Mouse (Mus musculus) left cerebral cortex, adult 6 months (tissue): ENCODE results near the gene Arrdc2. TPM values are rescaled to one million over a fixed set of nuclear protein-coding genes. Genes with fewer than 3 reads are reported as not detected.

Experiments used
- long read RNA-seq, 2 experiments: library from polyadenylated mRNA; unstranded; transcript quantifications; one replicate each; pipeline ENCODE4 v2.0.0; 2019 to 2020
- polyA plus RNA-seq: library from polyadenylated mRNA; unstranded; fragments of <200 nt; fragmentation: Nextera tagmentation; gene quantifications from 2 replicates; pipeline ENCODE4 v1.2.3, GENCODE M21; 2021

Arrdc2 gene
- polyA plus RNA-seq, result 9.4 and 9.7 TPM in 2 replicates
- long read RNA-seq, experiment 1, transcript Arrdc2-201 (8 exons, 2,355 nt), result major isoform, 51 of 90 reads
- long read RNA-seq, experiment 1, partial matches to known transcripts, result 16 of 90 reads
- long read RNA-seq, experiment 1, other reads (novel, unspliced or antisense), result 22 of 90 reads
- long read RNA-seq, experiment 2, transcript Arrdc2-201 (8 exons, 2,355 nt), result major isoform, 7 of 11 reads
- long read RNA-seq, experiment 2, partial matches to known transcripts, result 2 of 11 reads
- long read RNA-seq, experiment 2, other reads (novel, unspliced or antisense), result 2 of 11 reads

GRCm38 (mm10) chr8:70839408-70840351 is at the start of gene Arrdc2:
Arrdc2 (minus strand) TSS chr8:70839720.

GRCm38 (mm10) chr8:70873364-70873985 is 34.0 kb upstream of the Arrdc2 start, which contains the start of gene Ccdc124:
Ccdc124 (minus strand) TSS chr8:70873935.

DNA sequence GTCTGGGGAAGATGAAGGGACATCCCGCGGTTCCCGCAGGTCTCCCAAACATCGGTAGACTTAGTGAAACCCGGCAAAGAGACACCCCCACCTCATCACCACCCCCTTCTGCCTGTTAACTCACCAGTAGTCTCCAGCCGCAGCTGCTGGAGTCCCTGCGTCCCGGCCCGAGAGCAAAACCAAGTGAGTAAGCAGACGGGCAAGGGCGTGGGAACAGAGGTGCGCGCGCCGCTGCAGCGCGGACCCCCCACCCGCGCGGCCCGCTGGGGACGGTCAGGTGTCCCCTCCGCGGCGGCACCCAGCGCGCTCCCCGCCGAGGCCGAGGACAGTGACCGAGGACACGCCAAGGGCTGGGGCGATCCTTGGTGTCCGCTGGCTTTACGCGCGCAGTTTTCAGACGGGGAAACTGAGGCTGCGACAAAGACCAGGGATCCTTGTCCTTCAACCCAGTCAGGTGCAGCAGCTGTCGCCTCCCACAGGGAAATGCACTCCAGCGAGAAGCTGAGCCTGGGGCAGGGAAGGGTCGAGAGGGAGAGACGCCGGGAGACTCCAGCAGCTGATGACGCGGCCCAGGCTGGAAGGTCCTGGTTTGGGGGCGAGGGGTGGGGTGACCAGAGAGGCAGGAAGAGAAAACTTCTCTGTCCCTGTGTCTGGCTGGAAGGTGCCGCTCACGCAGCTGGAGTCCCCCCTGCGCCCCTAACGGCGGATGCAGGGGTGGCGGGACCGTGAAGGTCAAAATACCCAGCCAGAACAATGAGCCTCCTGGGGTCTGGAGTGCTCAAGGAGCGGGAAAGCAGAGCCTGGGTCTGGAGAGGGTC is 23.5 kb upstream of the Arrdc2 start, which contains the start of gene Kcnn1:
Gene Kcnn1, minus strand, starts transcription at position 435 of the 818 bp plus-strand sequence.

DNA sequence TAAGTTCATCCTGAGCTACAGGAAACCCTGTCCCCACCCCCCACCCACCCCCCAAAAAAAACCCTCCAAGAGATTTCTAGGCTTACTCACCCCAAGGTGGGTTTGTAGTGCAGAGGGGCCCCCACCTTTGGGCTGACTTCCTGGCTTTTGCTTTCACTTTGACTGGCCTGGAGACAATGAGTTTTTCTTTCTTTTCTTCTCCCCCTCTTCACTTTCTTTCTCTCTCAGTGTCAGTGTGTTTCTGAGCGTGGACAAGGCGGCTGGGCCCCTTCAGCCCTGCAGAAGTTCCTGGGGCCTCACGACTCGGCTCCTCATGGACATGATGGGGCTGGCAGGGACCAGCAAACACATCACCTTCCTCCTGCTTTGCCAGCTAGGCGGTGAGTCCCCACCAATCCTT is 31.3 kb downstream of the Arrdc2 start, which contains the start of gene Il12rb1:
Gene Il12rb1, plus strand, starts transcription at position 211 of the 400 bp plus-strand sequence.

GRCm38 (mm10) chr8:70804481-70805206 is 34.9 kb downstream of the Arrdc2 start, which contains the start of gene Mast3:
Mast3 (minus strand) TSS chr8:70805054.

Other genes with a start within 250 kb of the Arrdc2 start
- gene Isyna1, start 245.3 kb downstream of the Arrdc2 start, polyA plus RNA-seq, result 36.5 and 38.4 TPM in 2 replicates
- 88.8 and 293 TPM in 2 replicates for gene Ssbp4, start 230.8 kb downstream of the Arrdc2 start, polyA plus RNA-seq
- 0.72 and 1.7 TPM in 2 replicates for gene Lrrc25, start 223.6 kb downstream of the Arrdc2 start, polyA plus RNA-seq
- gene Gdf15, start 207.3 kb downstream of the Arrdc2 start, polyA plus RNA-seq, result 0.23 TPM in 1 of 2 replicates, not detected in the other
- gene Pgpep1, start 179.3 kb downstream of the Arrdc2 start, polyA plus RNA-seq, result 11.0 and 11.5 TPM in 2 replicates
- 222 and 248 TPM in 2 replicates for gene Lsm4, start 166.5 kb downstream of the Arrdc2 start, polyA plus RNA-seq
- 5.3 and 148 TPM in 2 replicates for gene Jund, start 140.8 kb downstream of the Arrdc2 start, polyA plus RNA-seq
- 0.03 TPM in 1 of 2 replicates, not detected in the other for gene Iqcn, start 136.3 kb downstream of the Arrdc2 start, polyA plus RNA-seq
- 0.19 and 0.25 TPM in 2 replicates for gene Gm3336, start 121.2 kb downstream of the Arrdc2 start, polyA plus RNA-seq
- 0.18 and 0.60 TPM in 2 replicates for gene Pde4c, start 116.0 kb downstream of the Arrdc2 start, polyA plus RNA-seq
- gene Rab3a, start 85.0 kb downstream of the Arrdc2 start, polyA plus RNA-seq, result 895 and 1,300 TPM in 2 replicates
- 100 and 108 TPM in 2 replicates for gene Mpv17l2, start 78.8 kb downstream of the Arrdc2 start, polyA plus RNA-seq
- gene Pik3r2, start 63.0 kb downstream of the Arrdc2 start, polyA plus RNA-seq, result 82.0 and 99.2 TPM in 2 replicates
- 66.9 and 129 TPM in 2 replicates for gene Mast3, start 34.7 kb downstream of the Arrdc2 start, polyA plus RNA-seq
- gene Il12rb1, start 31.3 kb downstream of the Arrdc2 start, polyA plus RNA-seq, result 0.14 and 0.27 TPM in 2 replicates
- gene Kcnn1, start 23.5 kb upstream of the Arrdc2 start, polyA plus RNA-seq, result 12.4 and 13.0 TPM in 2 replicates
- 140 and 167 TPM in 2 replicates for gene Ccdc124, start 34.2 kb upstream of the Arrdc2 start, polyA plus RNA-seq
- 16.6 and 17.9 TPM in 2 replicates for gene Slc5a5, start 53.0 kb upstream of the Arrdc2 start, polyA plus RNA-seq
- gene Rpl18a, start 57.7 kb upstream of the Arrdc2 start, polyA plus RNA-seq, result 3,531 and 4,437 TPM in 2 replicates
- gene Map1s, start 66.2 kb upstream of the Arrdc2 start, polyA plus RNA-seq, result 18.1 and 27.3 TPM in 2 replicates